Mouse (Mus musculus): Measurements from ENCODE around the gene Fkbp5. TPM values are rescaled to one million over a fixed set of nuclear protein-coding genes. Genes with fewer than 3 reads are reported as not detected.

The Fkbp5 gene
- polyA plus RNA-seq, 1 experiment from 2014 or later, result 29.0 TPM

DNA sequence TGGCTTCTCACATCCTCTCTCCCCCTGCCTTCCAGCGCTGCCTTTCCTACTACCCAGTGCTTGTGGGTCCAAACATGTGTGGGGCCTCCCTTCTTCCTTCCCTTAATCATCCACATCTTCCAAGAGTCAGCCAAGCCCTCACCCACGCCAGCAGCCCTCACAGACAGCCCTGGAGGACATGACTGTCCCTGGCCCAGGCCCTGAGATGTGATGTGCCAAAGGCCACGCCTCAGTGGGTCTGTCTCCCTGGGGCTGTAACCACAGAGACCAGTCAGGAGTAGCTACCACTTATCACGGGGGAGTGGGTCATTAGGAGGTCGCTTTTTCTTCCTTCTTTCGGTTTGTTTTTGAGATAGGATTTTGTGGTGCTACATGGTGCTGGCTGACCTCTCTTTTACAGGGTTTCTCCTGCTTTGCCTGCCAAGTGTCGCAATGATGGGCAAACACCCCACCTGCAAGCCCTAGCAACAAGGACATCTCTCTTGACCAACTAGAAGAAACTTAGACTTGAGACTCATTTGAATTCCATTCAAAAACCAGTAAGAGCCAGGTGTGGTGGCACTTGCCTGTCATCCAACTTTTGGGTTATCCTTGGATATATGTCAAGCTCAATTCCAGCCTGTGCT lies 15.0 kb downstream of the Fkbp5 start:
- no peak overlapping the region for H3K4me2 ChIP-seq (ENCODE audit: low read depth, low read length)
- H3K9me3 ChIP-seq (ENCODE audit: low read length), result no peaks in the 10 kb centered on the region
- no peaks in the 10 kb centered on the region for H3K36me3 ChIP-seq (replicated peaks; ENCODE audit: insufficient read depth, low read length)
- H3K9ac ChIP-seq (replicated peaks), result no peak overlapping the region
- WGBS (ENCODE audit: insufficient replicate concordance), result 36% methylated on average over 7 of the region's 7 CpGs
- no peak overlapping the region for H3K4me3 ChIP-seq (ENCODE audit: low read depth, low read length)
- H3K27me3 ChIP-seq (ENCODE audit: insufficient read depth, low read length), result no peaks in the 10 kb centered on the region
- peak; percentile 47; the same call in 1 of the 2 replicates for ATAC-seq
- H3K4me1 ChIP-seq (ENCODE audit: insufficient read depth), result no peaks in the 10 kb centered on the region
- H3K27ac ChIP-seq (ENCODE audit: low read depth), result no peak overlapping the region
- DNase-seq, result peak; percentile 51
- TF ChIP-seq EP300 (IDR thresholded peaks at IDR 0.05; ENCODE audit: low read depth), result no peak
- TF ChIP-seq CTCF (IDR thresholded peaks at IDR 0.05; ENCODE audit: low read depth), result no peak

- H3K27ac ChIP-seq (ENCODE audit: low read depth), result no peak overlapping the region
- no peaks in the 10 kb centered on the region for H3K27me3 ChIP-seq (ENCODE audit: insufficient read depth, low read length)
- WGBS (ENCODE audit: insufficient replicate concordance), result 73% methylated on average over 3 of the region's 3 CpGs
- H3K36me3 ChIP-seq (replicated peaks; ENCODE audit: insufficient read depth, low read length), result no peaks in the 10 kb centered on the region
- TF ChIP-seq EP300 (IDR thresholded peaks at IDR 0.05; ENCODE audit: low read depth) (no peak), CTCF (IDR thresholded peaks at IDR 0.05; ENCODE audit: low read depth) (no peak)
- H3K9me3 ChIP-seq (ENCODE audit: low read length), result no peaks in the 10 kb centered on the region
- H3K4me3 ChIP-seq (ENCODE audit: low read depth, low read length), result no peak overlapping the region
- no peak overlapping the region for H3K9ac ChIP-seq (replicated peaks)
- ATAC-seq (no peak), DNase-seq (no peak)
- H3K4me1 ChIP-seq (ENCODE audit: insufficient read depth), result no peaks in the 10 kb centered on the region
- H3K4me2 ChIP-seq (ENCODE audit: low read depth, low read length), result no peak overlapping the region
Measured at GRCm38 (mm10) chr17:28500465-28500864, 16.9 kb downstream of the Fkbp5 start.

DNA sequence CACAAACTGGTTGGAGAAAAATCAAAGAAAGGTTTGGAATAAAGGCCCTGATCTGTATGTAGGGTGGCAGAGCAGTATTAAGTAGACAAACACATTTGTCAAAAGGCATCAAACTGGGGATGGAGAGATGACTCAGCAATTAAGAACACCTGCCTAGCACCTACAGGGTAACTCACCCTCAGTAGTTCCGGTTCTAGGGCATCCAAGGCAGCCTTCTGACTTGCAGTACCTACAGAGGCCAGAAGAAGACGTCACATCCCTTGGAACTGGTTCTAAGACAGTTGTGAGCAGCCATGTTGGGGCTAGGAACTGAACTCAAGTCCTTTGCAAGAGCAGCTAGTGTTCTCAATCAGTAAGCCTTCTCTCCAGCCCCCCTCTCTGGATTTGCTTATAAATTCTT lies 18.1 kb downstream of the Fkbp5 start:
- no peak overlapping the region for H3K27ac ChIP-seq (ENCODE audit: low read depth)
- no peaks in the 10 kb centered on the region for H3K27me3 ChIP-seq (ENCODE audit: insufficient read depth, low read length)
- 67% methylated on average over 2 of the region's 2 CpGs for WGBS (ENCODE audit: insufficient replicate concordance)
- no peak overlapping the region for H3K4me3 ChIP-seq (ENCODE audit: low read depth, low read length)
- no peaks in the 10 kb centered on the region for H3K4me1 ChIP-seq (ENCODE audit: insufficient read depth)
- DNase-seq (no peak), ATAC-seq (no peak)
- H3K9me3 ChIP-seq (ENCODE audit: low read length), result no peaks in the 10 kb centered on the region
- H3K36me3 ChIP-seq (replicated peaks; ENCODE audit: insufficient read depth, low read length), result no peaks in the 10 kb centered on the region
- no peak for TF ChIP-seq CTCF (IDR thresholded peaks at IDR 0.05; ENCODE audit: low read depth)
- TF ChIP-seq EP300 (IDR thresholded peaks at IDR 0.05; ENCODE audit: low read depth), result no peak
- H3K4me2 ChIP-seq (ENCODE audit: low read depth, low read length), result no peak overlapping the region
- H3K9ac ChIP-seq (replicated peaks), result no peak overlapping the region

DNA sequence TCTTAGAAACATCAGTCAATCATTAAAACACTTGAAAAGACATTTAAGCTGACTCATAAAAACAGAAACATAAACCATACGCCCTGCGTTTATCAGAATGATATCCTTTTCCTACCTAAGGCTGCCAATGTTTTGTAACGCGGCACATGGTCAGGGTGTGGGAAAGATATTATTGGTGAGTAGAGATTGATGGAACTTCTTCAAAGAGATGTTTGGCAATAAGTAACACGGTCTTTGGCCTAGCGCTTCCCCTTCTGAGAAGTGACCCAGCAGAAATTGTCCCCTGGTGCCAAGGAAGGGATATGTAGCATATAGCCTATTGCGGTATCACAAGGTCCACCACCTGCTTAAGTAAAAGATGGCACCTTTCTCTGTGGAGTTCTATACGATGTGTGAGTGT lies 21.5 kb downstream of the Fkbp5 start:
- Histone ChIP-seq H3K36me3 (replicated peaks; ENCODE audit: insufficient read depth, low read length) (no peaks in the 10 kb centered on the region), H3K27ac (ENCODE audit: low read depth) (no peak overlapping the region; the same call in 1 of the 2 replicates), H3K4me2 (ENCODE audit: low read depth, low read length) (no peak overlapping the region), H3K4me3 (ENCODE audit: low read depth, low read length) (no peak overlapping the region), H3K27me3 (ENCODE audit: insufficient read depth, low read length) (no peaks in the 10 kb centered on the region), H3K9ac (replicated peaks) (no peak overlapping the region), H3K4me1 (ENCODE audit: insufficient read depth) (0 out of 2 replicates have a peak, but pooled peaks cover 2% of the 10 kb centered on the region), H3K9me3 (ENCODE audit: low read length) (no peaks in the 10 kb centered on the region)
- no peak for ATAC-seq
- WGBS (ENCODE audit: insufficient replicate concordance), result 71% methylated on average over 8 of the region's 8 CpGs
- TF ChIP-seq CTCF (IDR thresholded peaks at IDR 0.05; ENCODE audit: low read depth) (no peak), EP300 (IDR thresholded peaks at IDR 0.05; ENCODE audit: low read depth) (no peak)
- no peak for DNase-seq

- H3K4me2 ChIP-seq (ENCODE audit: low read depth, low read length), result no peak overlapping the region
- H3K36me3 ChIP-seq (replicated peaks; ENCODE audit: insufficient read depth, low read length), result no peaks in the 10 kb centered on the region
- H3K27me3 ChIP-seq (ENCODE audit: insufficient read depth, low read length), result no peaks in the 10 kb centered on the region
- no peak overlapping the region for H3K4me3 ChIP-seq (ENCODE audit: low read depth, low read length)
- TF ChIP-seq EP300 (IDR thresholded peaks at IDR 0.05; ENCODE audit: low read depth) (no peak), CTCF (IDR thresholded peaks at IDR 0.05; ENCODE audit: low read depth) (no peak)
- H3K27ac ChIP-seq (ENCODE audit: low read depth), result no peak overlapping the region
- 86% methylated on average over 14 of the region's 14 CpGs for WGBS (ENCODE audit: insufficient replicate concordance)
- ATAC-seq (no peak), DNase-seq (no peak)
- peaks cover 6% of the 10 kb centered on the region for H3K4me1 ChIP-seq (ENCODE audit: insufficient read depth)
- H3K9me3 ChIP-seq (ENCODE audit: low read length), result no peaks in the 10 kb centered on the region
- no peak overlapping the region for H3K9ac ChIP-seq (replicated peaks)
Measured at GRCm38 (mm10) chr17:28491035-28491770, 26.1 kb downstream of the Fkbp5 start.

GRCm38 (mm10) chr17:28488258-28489013 lies 28.9 kb downstream of the Fkbp5 start:
- WGBS (ENCODE audit: insufficient replicate concordance), result 50% methylated on average over 7 of the region's 7 CpGs
- ATAC-seq, result no peak

More at GRCm38 (mm10) chr17:28488258-28489013, 28.9 kb downstream of the Fkbp5 start:
- Histone ChIP-seq H3K36me3 (replicated peaks; ENCODE audit: insufficient read depth, low read length) (no peaks in the 10 kb centered on the region), H3K4me1 (ENCODE audit: insufficient read depth) (peaks cover 12% of the 10 kb centered on the region), H3K4me3 (ENCODE audit: low read depth, low read length) (no peak overlapping the region), H3K4me2 (ENCODE audit: low read depth, low read length) (no peak overlapping the region), H3K9me3 (ENCODE audit: low read length) (no peaks in the 10 kb centered on the region), H3K27me3 (ENCODE audit: insufficient read depth, low read length) (no peaks in the 10 kb centered on the region), H3K9ac (replicated peaks) (no peak overlapping the region), H3K27ac (ENCODE audit: low read depth) (no peak overlapping the region)
- DNase-seq, result no peak
- no peak for TF ChIP-seq EP300 (IDR thresholded peaks at IDR 0.05; ENCODE audit: low read depth)
- TF ChIP-seq CTCF (IDR thresholded peaks at IDR 0.05; ENCODE audit: low read depth), result no peak
